Mouse (Mus musculus) G1E (cell line): ENCODE data around the gene Ankmy2.

Source experiments
- CTCF ChIP-seq: IDR thresholded peaks from 2 replicates; pipeline ENCODE4 v1.5.1; 2012; ENCODE audit warnings: low read depth, low read length, inconsistent platforms, mixed read lengths
- GATA1 ChIP-seq: IDR thresholded peaks from 2 replicates; pipeline ENCODE4 v1.6.1; 2012; ENCODE audit warnings: borderline replicate concordance, low read length, inconsistent platforms, mixed read lengths
- GATA2 ChIP-seq: IDR thresholded peaks from 2 replicates; pipeline ENCODE4 v1.6.1; 2012; ENCODE audit warnings: low read depth, low read length, inconsistent platforms, borderline replicate concordance
- TAL1 ChIP-seq: conservative IDR thresholded peaks from 2 replicates; pipeline ENCODE4 v1.6.1; 2012; ENCODE audit warnings: low read depth, low read length, inconsistent platforms, mixed read lengths

GRCm38 (mm10) chr12:36137192-36137591 is 19.7 kb upstream of the Ankmy2 start:
- TF ChIP-seq CTCF (no peak), GATA1 (no peak), TAL1 (no peak), GATA2 (no peak)
